Mouse (Mus musculus) left cerebral cortex, adult 8-10 months (tissue): ENCODE data around the gene Rad54l2. TPM values are rescaled to one million over a fixed set of nuclear protein-coding genes. Genes with fewer than 3 reads are reported as not detected.
A peak's percentile ranks its signal among the peaks of the same experiment; 100 is the strongest.

Experiments
- DNase-seq, 2 experiments: peaks; one replicate each; pipeline ENCODE4 v3.0.0; 2022; ENCODE audit warnings: low spot score in 2 of 2
- total RNA-seq, 4 experiments: library from RNA; stranded (reverse); gene quantifications; 2 replicates each; pipeline ENCODE4 v1.2.4; 2022

Gene Rad54l2
- total RNA-seq, 4 experiments from 2014 or later: 15.9 to 17.9 (median 17.0) TPM

DNA sequence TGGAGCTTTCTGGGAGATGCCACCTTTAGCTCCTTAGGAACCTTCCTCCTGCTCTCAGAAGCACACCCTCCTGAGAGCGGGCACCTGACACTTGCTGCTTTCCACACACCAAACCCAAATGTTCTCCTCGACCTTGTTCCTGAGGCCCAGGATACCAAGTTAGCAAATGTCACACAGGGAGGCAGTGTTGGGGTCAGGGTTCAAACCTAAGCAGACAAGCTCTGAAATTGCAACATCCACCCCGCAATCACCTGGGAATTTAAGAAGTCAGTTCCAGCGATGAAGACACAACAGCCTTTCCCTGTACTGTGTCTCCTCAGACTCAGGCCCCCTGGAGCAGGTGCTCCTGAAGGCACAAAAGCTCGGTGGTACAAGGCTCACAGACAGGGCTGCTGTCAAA, 111.3 kb downstream of the Rad54l2 start:
- DNase-seq: no peak

GRCm38 (mm10) chr9:106676571-106676970, 112.4 kb downstream of the Rad54l2 start:
- no peak for DNase-seq

DNA sequence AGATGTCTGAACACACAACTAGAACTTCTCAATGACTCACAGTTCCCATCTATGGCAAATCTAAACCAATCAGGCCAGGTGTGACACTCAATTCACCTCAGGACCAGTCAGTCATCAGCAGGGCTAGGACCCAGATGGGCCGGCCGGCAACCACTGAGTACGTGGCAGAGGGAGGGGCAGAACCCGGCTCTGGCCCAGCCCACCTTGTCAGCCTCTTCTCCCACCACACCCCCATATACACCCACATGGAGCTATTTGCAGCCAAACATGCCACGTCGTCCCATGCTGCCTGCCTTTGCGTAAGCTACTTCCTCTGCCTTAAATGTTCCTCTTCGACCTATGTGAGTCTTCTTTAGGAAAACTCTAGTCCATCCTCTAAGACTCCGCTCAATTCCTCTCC, 113.0 kb downstream of the Rad54l2 start:
- peak in 1 of 2 experiments; percentile 59 for DNase-seq

- peak; percentile 71 to 84 for DNase-seq
Observed at GRCm38 (mm10) chr9:106675480-106675879, 113.5 kb downstream of the Rad54l2 start.

DNA sequence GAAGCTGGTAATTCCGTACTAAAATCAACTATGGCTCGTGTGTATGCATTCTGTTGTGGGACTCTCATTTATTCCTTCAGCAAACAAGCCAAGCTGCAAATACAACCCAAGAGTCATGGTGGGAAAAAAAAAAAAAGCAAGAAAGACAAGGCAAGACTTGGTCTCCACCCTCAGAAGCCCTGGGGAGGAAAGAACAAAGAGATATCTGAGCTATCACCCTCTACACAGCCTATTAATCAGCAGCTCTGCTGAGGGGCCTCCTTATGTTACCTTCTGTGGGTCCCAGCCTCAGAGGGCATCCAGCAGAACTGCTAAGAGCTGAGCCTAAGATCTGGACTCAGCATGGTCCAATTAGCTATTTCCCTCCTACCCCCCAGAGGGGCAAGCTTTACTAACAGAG, 115.1 kb downstream of the Rad54l2 start:
- DNase-seq: no peak

- DNase-seq: no peak
Observed at GRCm38 (mm10) chr9:106664856-106665255, 124.1 kb downstream of the Rad54l2 start.

DNA sequence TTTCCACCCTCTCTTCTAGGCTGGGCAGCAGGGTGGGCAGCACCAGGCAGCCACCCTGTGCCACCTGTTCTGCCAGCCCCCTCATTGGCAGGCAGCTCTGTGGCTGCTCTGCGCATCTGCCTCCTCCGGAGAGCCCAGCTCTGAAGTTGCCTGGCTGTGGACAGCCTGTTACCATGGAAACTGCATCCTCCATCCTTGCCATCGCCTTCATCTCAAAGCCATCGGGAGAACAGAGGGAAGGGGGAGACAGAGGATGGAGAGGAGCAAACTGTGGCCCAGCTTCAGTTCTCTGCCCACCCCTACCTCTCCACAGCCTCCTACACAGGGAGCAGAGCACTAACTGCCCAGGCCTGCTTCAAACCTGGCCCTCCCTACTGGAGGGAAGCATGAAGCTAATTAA, 124.6 kb downstream of the Rad54l2 start:
- peak in 1 of 2 experiments; percentile 93 for DNase-seq

- no peak for DNase-seq
Observed at GRCm38 (mm10) chr9:106663200-106663599, 125.8 kb downstream of the Rad54l2 start.

- DNase-seq: no peak
Observed at GRCm38 (mm10) chr9:106659935-106660334, 129.1 kb downstream of the Rad54l2 start.

GRCm38 (mm10) chr9:106659441-106659840, 129.6 kb downstream of the Rad54l2 start:
- DNase-seq: no peak

- DNase-seq: no peak
Observed at GRCm38 (mm10) chr9:106657592-106657991, 131.4 kb downstream of the Rad54l2 start.

- DNase-seq: no peak
Observed at GRCm38 (mm10) chr9:106656820-106657219, 132.2 kb downstream of the Rad54l2 start.

DNA sequence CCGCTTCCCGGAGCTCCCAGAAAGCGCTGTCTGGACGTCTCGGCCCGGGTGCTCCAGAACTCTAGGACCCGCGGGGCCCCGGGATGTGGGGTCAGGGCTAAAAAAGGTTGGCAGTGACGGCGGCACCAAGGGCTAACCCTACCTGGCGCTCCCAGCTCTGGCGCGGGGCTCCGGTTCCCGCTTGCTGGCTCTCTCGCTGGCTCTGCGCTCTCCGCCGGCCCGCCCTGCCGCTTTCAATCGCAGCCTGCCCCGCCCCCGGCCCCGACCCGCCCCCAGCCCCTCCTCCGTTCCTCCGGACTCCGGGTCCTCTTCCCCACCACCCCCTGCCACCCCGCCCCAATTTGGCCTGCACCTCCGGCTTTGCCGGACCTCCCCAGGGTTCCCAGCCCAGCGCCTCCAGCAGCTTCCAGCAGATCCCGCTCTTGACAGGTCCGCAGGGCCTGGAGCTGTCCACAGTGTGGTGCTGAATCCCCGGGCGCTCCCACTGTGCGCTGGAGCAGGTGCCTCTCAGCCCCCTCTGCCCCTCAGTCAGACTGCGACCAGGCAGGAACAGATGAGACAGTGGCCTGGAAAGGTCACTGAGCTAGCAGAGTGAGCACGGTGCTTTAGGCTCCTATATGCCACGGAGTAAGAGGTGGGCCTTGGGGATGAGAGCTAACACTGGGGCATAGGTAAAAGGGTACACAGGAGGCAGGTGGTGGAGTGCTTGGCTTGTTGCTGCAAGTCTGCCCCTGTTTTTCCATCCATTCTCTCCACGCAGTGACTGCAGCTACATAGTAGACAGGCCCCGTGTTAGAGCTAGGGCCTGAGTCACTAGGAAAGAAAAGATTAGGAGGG, 132.9 kb downstream of the Rad54l2 start, which contains the start of gene Grm2:
TSS of gene Grm2 (minus strand) at position 199 of the 837 bp plus-strand sequence.
- no peak for DNase-seq

- DNase-seq: no peak
Observed at GRCm38 (mm10) chr9:106652720-106653119, 136.3 kb downstream of the Rad54l2 start.

DNA sequence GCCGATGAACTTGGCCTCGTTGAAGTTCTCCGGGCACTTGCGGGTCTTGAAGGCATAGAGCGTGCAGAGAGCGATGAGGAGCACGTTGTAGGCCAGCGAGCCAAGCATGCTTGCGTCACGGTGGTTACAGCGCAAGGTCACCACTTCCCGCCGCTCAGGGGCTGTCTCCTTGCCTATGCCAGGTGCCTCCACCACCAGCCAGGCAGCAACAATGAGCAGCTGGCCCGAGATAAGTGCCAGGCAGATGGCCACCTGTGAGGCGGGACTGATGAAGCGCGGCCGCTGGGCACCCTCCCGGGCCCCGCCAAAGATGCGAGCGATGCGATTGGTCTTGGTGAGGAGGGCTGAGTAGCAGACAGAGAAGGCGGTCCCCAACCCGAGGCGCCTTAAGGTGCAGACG, 141.8 kb downstream of the Rad54l2 start:
- DNase-seq: no peak

DNA sequence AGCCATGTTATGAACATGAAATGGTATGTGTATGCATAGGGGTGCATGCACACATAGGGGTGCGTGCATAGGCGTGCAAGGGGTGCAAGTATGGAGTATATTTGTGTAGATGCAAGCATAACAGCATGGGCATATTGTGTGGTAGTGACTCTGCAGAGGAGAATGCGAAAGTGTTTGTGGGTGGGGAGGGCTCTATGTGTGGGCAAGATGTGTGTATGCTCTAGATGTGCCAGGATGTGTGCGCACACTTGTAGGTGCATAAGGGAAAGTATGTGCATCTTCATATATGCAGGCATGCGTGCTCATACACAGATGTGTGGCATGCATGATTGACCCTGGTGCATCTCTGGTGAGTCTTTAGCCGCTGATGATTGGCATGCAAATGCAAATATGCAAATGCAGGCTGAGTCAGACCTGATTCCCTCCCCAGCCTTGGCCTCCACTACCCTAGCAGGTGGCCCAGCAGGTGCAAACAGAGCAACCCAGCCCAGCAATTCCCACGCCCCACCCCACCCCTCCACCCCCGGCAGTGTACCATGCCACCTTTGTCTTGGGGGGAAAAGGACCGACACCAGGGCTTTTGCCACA, 143.2 kb downstream of the Rad54l2 start:
- DNase-seq: no peak

DNA sequence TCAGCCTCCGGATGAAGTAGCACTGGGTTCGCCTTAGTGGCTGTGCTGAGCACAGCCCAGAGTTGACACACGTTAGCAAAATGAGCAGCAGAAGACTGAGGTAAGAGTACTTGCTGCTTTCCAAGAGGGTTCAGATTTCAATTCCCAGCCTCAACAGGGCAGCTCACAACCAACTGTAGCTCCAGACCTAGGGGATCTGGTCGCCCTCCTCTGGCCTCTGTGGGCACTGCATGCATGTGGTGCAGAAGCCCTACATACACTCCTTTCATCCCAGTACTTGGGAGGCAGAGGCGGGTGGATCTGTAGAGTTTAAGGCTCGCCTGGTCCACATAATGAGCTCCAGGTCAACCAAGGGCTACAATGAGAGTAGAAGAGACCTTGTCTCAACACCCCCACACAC, 145.2 kb downstream of the Rad54l2 start:
- DNase-seq: no peak

- no peak for DNase-seq
Observed at GRCm38 (mm10) chr9:106643128-106643527, 145.9 kb downstream of the Rad54l2 start.

DNA sequence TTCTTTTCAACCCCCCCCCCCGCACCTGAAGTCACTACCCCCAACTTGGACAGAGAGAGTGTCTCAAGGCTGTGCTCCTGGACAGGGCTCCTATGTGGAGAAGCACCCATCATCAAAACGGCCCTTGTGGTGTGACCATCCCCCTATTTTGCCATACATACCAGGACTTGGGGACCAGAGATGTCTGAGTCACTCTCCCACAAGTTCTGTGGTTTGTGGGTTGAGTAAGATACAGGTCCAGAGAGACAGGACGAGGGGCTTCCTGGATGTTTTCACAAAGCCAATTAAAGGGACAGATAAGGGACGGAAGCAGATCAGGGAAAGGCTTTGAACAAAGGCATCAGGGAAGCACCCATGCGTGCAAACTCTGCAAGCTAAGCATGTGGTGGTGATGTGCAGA, 147.6 kb downstream of the Rad54l2 start:
- DNase-seq: no peak

DNA sequence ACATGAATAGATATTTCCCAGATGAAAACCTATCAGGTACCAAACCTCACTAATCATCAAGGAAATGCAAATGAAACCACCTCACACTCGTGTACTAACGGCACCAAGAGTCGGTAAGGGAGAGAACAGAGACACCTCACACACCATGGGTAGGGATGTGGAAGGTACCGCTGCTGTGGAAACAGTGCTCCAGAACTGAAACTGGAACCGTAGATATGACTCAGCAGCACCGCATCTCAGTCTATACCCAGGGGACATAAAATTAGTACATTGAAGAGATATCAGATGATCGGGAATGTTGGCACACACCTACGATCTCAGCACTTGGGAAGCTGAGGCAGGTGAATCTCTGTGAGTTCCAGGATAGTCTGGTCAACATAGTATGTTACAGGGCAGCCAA, 150.8 kb downstream of the Rad54l2 start:
- DNase-seq: no peak
